Mouse (Mus musculus) ES-Bruce4 (cell line): ENCODE measurements around the gene Vamp2. TPM values are rescaled to one million over a fixed set of nuclear protein-coding genes. Genes with fewer than 3 reads are reported as not detected.
"Not testable (repeated sequence)": the region's sequence is repeated elsewhere in the genome, so short reads cannot be mapped to it uniquely, and the experiment has no call there.

ENCODE experiments used
- H3K27ac ChIP-seq: 2 replicates; pipeline ENCODE4 v1.5.1; 2012; ENCODE audit warnings: low read length, inconsistent platforms; ENCODE audit not compliant: insufficient read depth
- H3K27me3 ChIP-seq: 2 replicates; pipeline ENCODE4 v1.6.1; 2012; ENCODE audit warnings: mild to moderate bottlenecking, low read length, inconsistent platforms; ENCODE audit not compliant: control insufficient read depth, poor library complexity, insufficient read depth, severe bottlenecking
- H3K36me3 ChIP-seq: 2 replicates; pipeline ENCODE4 v1.6.1; 2012; ENCODE audit warnings: inconsistent platforms, mild to moderate bottlenecking, low read length, moderate library complexity; ENCODE audit not compliant: control insufficient read depth, poor library complexity, insufficient read depth, severe bottlenecking
- H3K4me1 ChIP-seq: one replicate; pipeline ENCODE4 v1.8.1; 2011; ENCODE audit warnings: low read length; ENCODE audit not compliant: control insufficient read depth, insufficient read depth
- H3K4me3 ChIP-seq: 2 replicates; pipeline ENCODE4 v1.5.1; 2011; ENCODE audit warnings: low read depth, mild to moderate bottlenecking, low read length
- H3K9ac ChIP-seq: 2 replicates; pipeline ENCODE4 v1.6.1; 2012; ENCODE audit warnings: low read depth, mild to moderate bottlenecking, inconsistent platforms; ENCODE audit not compliant: poor library complexity, severe bottlenecking
- H3K9me3 ChIP-seq: replicated peaks from 2 replicates; pipeline ENCODE4 v1.6.1; 2012; ENCODE audit warnings: mild to moderate bottlenecking, low read length, inconsistent platforms; ENCODE audit not compliant: control insufficient read depth, poor library complexity, insufficient read depth, severe bottlenecking
- CTCF ChIP-seq: IDR thresholded peaks from one replicate; pipeline ENCODE4 v1.8.1; 2011; ENCODE audit warnings: low read depth, low read length
- EP300 ChIP-seq: IDR thresholded peaks from 2 replicates; pipeline ENCODE4 v1.6.1; 2011; ENCODE audit warnings: low read depth, low read length; ENCODE audit not compliant: insufficient read depth
- POLR2A ChIP-seq: IDR thresholded peaks from one replicate; pipeline ENCODE4 v1.8.1; 2011; ENCODE audit warnings: low read length; ENCODE audit not compliant: insufficient read depth
- polyA plus RNA-seq: library from polyadenylated mRNA; stranded (reverse); fragments of >200 nt; gene quantifications from 2 replicates; pipeline ENCODE4 v1.2.4, GENCODE M21; 2011; ENCODE audit warnings: low read depth; ENCODE audit not compliant: missing spikeins, insufficient read depth, insufficient read length

The Vamp2 gene
- polyA plus RNA-seq, 1 experiment: 39.5 TPM

DNA sequence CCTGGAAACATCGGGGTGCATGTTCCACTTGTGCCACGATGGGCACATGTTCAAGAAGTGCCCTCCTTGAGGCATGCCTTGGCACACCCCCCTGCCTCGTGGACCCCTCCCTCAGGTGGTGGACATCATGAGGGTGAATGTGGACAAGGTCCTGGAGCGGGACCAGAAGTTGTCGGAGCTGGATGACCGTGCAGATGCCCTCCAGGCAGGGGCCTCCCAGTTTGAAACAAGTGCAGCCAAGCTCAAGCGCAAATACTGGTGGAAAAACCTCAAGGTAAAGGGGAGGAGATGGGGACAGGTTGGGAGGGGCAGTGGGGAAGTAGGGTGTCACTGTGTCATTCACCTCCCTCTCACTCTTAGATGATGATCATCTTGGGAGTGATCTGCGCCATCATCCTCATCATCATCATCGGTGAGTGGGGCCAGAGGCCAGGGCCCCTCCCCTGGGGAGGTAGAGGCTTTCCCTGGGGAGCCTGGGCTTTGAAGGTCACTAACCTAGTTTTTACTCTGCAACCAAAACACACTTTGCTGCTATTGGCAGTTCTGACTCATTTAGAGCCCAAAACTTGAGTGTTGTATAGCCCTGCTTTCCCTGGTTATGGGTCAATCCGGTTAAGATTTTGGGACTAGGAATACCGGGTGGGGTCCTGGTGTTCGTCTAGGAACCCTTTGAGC lies 1.5 kb downstream of the Vamp2 start:
- Histone ChIP-seq H3K9me3 (no peaks in the 10 kb centered on the region), H3K4me1 (peaks cover 2% of the 10 kb centered on the region), H3K27me3 (no peaks in the 10 kb centered on the region), H3K27ac (no peak overlapping the region), H3K4me3 (peak overlapping the region; percentile 90), H3K9ac (peak overlapping the region; percentile 91; the same call in 1 of the 2 replicates), H3K36me3 (peaks cover 13% of the 10 kb centered on the region)
- no peak for TF ChIP-seq CTCF
- no peak for TF ChIP-seq EP300
- no peak for TF ChIP-seq POLR2A

DNA sequence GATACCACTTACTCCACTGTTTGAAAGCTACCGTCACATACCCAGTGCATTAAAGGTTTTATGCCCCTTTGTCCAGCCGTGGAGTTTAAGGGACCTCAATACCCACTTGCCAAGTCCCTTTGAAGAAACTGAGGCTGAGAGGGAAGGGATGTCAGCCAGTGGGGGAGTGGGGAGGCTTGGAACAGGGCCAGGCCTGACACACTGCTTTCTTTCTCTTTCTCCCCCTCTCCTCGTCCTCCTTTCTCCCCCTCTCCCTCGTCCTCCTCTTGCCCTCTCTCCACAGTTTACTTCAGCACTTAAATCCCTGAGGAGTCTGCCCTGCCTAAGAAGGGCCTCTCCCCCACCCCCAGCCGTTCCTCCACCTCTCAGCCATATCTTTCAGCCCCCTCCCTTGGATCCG lies 2.1 kb downstream of the Vamp2 start:
- Histone ChIP-seq H3K4me3 (no peak overlapping the region), H3K4me1 (peaks cover 2% of the 10 kb centered on the region), H3K27ac (no peak overlapping the region), H3K36me3 (peaks cover 13% of the 10 kb centered on the region), H3K27me3 (no peaks in the 10 kb centered on the region), H3K9ac (no peak overlapping the region), H3K9me3 (no peaks in the 10 kb centered on the region)
- no peak for TF ChIP-seq EP300
- TF ChIP-seq CTCF: no peak
- TF ChIP-seq POLR2A: no peak

DNA sequence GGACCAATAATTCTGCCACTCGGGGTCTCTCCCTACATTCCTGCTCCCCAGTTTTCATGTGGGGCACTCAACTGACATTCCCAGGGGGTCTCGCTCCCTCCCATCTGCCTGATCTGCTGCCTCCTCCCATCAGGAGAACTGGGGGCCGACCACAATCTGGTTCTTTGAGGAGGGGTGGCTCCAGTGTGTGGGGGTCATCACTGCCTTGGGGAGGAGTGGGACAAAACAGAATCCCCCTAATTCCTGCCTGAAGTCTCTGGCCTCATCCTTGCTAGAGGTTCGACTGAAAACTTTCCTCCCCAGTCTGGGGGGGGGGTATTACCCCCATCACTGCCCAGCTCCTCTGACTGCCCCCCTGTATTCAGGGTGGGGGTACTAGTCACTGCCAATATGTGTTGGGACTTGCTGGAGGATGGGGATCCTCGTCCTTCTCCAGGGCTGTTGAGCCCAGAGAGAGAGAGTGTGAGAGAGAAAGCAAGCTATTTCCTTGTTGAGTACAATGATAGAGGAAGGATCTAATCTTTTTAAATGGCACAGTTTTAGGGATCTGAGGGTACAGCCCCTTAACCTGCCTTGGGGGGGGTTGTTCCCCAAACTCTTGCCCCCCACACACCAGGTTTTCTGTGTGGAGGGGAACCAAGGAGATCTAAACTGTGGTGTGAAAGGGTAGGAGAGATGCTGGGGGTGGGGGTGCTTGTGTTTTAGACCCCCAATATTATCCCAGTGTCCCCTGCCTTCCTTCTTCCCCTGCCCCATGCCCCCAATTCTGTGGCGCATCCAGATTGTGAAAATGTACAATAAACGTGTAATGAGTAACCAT lies 3.5 kb downstream of the Vamp2 start:
- Histone ChIP-seq H3K4me3 (no peak overlapping the region), H3K27me3 (no peaks in the 10 kb centered on the region), H3K9ac (no peak overlapping the region)

DNA sequence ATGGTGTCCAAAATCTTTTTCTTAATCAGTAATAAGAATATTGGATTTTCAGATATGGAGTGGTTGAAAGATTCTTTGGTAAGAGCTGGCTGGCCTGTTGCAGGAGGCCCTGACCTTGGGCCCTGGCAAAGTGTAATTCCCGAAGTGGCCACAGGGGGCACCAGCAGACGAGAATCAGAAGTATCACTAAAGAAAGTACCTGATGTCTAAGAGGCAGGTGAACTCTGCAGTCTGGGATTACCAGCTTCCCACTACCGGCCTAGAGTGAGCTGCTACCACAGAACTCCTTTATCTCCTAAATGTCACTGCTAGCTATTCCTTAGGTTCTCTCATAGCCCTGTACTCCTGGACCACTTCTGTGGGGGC lies 4.1 kb downstream of the Vamp2 start:
- Histone ChIP-seq H3K27ac (peak overlapping the region; percentile 52), H3K4me1 (no peaks in the 10 kb centered on the region), H3K36me3 (peaks cover 13% of the 10 kb centered on the region), H3K4me3 (no peak overlapping the region), H3K9me3 (no peaks in the 10 kb centered on the region), H3K9ac (no peak overlapping the region), H3K27me3 (no peaks in the 10 kb centered on the region)
- TF ChIP-seq EP300: no peak
- TF ChIP-seq POLR2A: no peak
- peak; percentile 68 for TF ChIP-seq CTCF

More for the DNA sequence above, 3.5 kb downstream of the Vamp2 start:
- TF ChIP-seq POLR2A (no peak), CTCF (no peak), EP300 (no peak)
- no peaks in the 10 kb centered on the region for H3K9me3 ChIP-seq
- no peak overlapping the region for H3K27ac ChIP-seq
- no peaks in the 10 kb centered on the region for H3K4me1 ChIP-seq
- H3K36me3 ChIP-seq: peaks cover 13% of the 10 kb centered on the region

DNA sequence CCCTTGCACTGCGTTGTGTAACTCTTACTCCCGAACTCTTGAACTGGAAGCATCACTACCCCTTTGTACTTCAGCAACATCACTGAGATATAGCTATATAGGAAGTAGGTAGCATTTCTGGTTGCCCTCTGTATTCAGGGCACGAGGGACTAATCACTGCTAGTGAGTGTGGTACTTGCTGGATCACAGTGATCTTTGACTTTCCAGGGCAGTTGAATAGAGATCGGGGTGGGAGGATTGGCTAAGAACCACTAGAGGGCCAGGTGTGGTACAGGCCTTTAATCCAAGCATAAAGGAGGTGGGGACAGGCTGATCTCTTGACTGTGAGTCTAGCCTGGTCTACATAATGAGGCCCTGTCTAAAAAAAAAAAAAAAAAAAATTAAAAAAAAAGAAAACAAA lies 4.6 kb downstream of the Vamp2 start:
- Histone ChIP-seq H3K27me3 (no peaks in the 10 kb centered on the region), H3K4me1 (no peaks in the 10 kb centered on the region), H3K9me3 (no peaks in the 10 kb centered on the region), H3K36me3 (peaks cover 13% of the 10 kb centered on the region), H3K9ac (no peak overlapping the region), H3K4me3 (no peak overlapping the region), H3K27ac (peak overlapping the region; percentile 52)
- TF ChIP-seq EP300 (no peak), CTCF (no peak), POLR2A (no peak)

DNA sequence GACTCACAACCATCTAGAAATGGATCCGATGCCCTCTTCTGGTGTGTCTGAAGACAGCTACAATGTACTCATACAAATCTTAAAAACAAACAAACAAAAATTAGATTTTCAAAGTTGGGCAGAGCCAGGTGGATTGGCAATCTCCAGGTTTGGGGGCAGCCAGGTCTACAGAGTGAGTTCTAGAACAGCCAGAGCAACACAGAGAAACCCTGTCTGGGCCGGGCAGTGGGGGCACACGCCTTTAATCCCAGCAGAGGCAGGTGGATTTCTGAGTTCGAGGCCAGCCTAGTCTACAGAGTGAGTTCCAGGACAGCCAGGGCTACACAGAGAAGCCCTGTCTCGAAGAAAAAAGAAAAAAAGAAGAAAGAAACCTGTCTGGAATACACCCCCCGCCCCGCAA lies 5.6 kb downstream of the Vamp2 start:
- H3K9ac ChIP-seq, H3K27me3 ChIP-seq, H3K4me1 ChIP-seq, H3K27ac ChIP-seq, H3K4me3 ChIP-seq, H3K9me3 ChIP-seq: not testable (repeated sequence)
- H3K36me3 ChIP-seq: peaks cover 13% of the 10 kb centered on the region
